Mouse (Mus musculus) spleen, adult 2 months (tissue): ENCODE results near the gene Gse1. TPM values are rescaled to one million over a fixed set of nuclear protein-coding genes. Genes with fewer than 3 reads are reported as not detected.
A peak's percentile ranks its signal among the peaks of the same experiment; 100 is the strongest.

Experiments used
- DNase-seq, 2 experiments: peaks; one replicate each; pipeline versions ENCODE4 v3.0.0 to v3.0.0-alpha.2; 2012 to 2021; ENCODE audit warnings: low spot score in 2 of 2, low read depth in 1 of 2
- H3K27ac ChIP-seq: fragments of 200-500 bp; 2 replicates; pipeline ENCODE4 v1.5.1; 2012; ENCODE audit warnings: low read length, inconsistent platforms; ENCODE audit not compliant: insufficient read depth
- H3K27me3 ChIP-seq: fragments of 200-500 bp; 2 replicates; pipeline ENCODE4 v1.6.1; 2012; ENCODE audit warnings: mild to moderate bottlenecking, moderate library complexity, low read length, inconsistent platforms; ENCODE audit not compliant: control insufficient read depth, insufficient read depth
- H3K36me3 ChIP-seq: fragments of 200-500 bp; 2 replicates; pipeline ENCODE4 v1.6.1; 2012; ENCODE audit warnings: mild to moderate bottlenecking, low read length, inconsistent platforms; ENCODE audit not compliant: control insufficient read depth, insufficient read depth
- H3K4me1 ChIP-seq: fragments of 200-500 bp; 2 replicates; pipeline ENCODE4 v1.6.1; 2011; ENCODE audit warnings: inconsistent platforms; ENCODE audit not compliant: control insufficient read depth, insufficient read depth, insufficient read length
- H3K4me3 ChIP-seq: fragments of 200-500 bp; 2 replicates; pipeline ENCODE4 v1.5.1; 2011; ENCODE audit warnings: mild to moderate bottlenecking, inconsistent platforms; ENCODE audit not compliant: insufficient read depth, insufficient read length; ENCODE audit errors: extremely low read depth
- CTCF ChIP-seq: fragments of 200-500 bp; IDR thresholded peaks from 2 replicates; pipeline ENCODE4 v1.5.1; 2011; ENCODE audit warnings: mild to moderate bottlenecking, inconsistent platforms; ENCODE audit not compliant: insufficient read depth, insufficient read length, insufficient replicate concordance; ENCODE audit errors: extremely low read depth
- POLR2A ChIP-seq: fragments of 200-500 bp; IDR thresholded peaks from 2 replicates; pipeline ENCODE4 v1.6.1; 2011; ENCODE audit warnings: low read depth, low read length, inconsistent platforms
- WGBS: fragments of 180-500 bp; shearing (Covaris S2); methylation state at CpG from one replicate; pipeline ENCODE4 v1.1.7; 2018; 5-methylcytosine and 5-hydroxymethylcytosine counted together
- polyA plus RNA-seq: library from polyadenylated mRNA; depleted of rRNA; stranded (reverse); fragments of >200 nt; gene quantifications from 2 replicates; pipeline ENCODE4 v1.2.3, GENCODE M21; 2012

Gse1 gene
- polyA plus RNA-seq, 1 experiment: 39.2 TPM

DNA sequence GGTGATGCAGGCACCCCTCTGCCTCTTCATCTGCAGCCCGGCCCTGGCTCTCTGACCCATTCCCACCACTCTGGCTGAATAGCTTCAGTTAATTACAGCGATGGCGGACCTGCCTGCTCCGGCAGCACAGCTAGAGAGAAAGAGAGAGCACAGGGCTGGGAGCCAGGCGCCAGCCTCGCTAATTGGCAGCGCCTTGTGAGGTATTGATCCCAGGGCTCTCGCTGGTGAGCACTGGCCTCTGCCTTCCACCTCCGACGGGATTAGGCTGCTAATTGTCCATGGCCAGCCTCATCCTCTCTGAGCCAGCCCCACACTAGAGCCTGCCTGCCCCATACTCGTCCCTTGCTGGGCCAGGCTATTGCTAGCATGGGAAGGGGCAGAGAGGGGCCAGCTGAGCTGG lies 331.4 kb downstream of the Gse1 start:
- TF ChIP-seq POLR2A: no peak
- TF ChIP-seq CTCF: no peak
- Histone ChIP-seq H3K4me1 (peaks cover 23% of the 10 kb centered on the region; the same call in 1 of the 2 replicates), H3K27me3 (no peaks in the 10 kb centered on the region), H3K27ac (no peak overlapping the region), H3K4me3 (no peak overlapping the region), H3K36me3 (peaks cover 10% of the 10 kb centered on the region)
- no peak for DNase-seq
- WGBS: 97% methylated on average over 11 of the region's 11 CpGs

DNA sequence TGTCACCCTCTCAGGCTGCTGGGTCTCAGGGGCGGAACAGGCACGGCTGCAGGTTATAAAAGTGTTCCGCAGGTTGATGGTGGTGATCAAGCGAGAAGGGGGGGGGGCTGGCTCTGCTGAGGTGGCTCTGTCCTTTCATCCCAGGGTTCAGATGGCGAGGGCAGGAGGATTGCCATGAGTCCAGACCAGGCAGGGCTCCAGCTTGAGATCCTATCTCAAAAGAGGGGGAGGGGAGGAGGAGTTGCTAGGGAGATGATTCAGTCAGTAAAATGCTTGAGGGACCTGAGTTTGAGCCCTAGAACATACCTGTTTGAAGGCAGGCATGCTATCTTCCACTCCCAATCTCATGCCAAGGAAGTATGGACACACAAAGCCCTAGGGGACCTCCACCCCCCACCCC lies 332.3 kb downstream of the Gse1 start:
- TF ChIP-seq POLR2A (no peak), CTCF (no peak)
- 93% methylated on average over 5 of the region's 5 CpGs for WGBS
- Histone ChIP-seq H3K27me3 (no peaks in the 10 kb centered on the region), H3K4me1 (peaks cover 23% of the 10 kb centered on the region; the same call in 1 of the 2 replicates), H3K27ac (no peak overlapping the region), H3K36me3 (peaks cover 6% of the 10 kb centered on the region), H3K4me3 (no peak overlapping the region)
- no peak for DNase-seq

DNA sequence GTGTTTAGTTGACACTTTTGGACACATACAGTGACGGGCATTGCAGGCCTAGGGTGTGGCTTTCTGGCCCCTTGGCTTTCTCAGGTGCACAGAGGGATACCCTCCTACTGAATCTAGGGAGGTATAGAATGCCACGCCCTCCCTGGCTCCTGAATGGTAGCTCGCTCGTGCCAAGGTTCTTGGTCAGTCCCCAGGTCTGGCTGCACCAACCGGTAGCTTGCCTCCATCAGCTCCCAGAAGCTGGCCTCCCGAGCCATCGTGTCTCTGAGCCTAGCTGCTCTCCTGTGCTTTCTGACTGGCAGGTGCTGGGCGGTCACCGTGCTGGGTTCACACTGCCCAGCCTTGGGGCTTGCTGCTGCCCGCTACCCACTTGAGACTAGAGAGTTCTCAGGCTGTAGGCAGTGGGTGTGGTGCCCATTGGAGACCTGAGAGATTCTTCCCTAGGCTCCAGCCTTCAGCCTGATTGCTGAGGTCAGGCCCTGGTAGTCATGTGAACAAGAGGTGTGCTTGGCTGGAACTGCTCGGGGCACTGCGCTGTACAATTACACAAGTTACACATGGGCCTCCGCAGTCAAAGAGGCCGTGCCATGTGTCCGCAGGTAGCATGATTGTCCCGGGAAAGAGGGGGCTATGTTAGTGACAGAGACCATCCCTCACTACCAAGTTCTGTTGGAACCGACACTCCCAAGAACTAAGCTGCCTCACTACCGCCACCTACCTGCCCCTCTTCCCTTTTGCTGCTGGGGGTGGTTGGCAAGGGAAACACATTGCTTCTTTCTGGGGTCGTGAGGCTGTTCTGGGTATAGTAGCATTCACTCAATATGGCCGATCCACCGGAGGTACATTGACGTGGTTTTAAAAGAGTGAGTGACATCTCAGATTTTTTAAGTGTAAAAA lies 333.5 kb downstream of the Gse1 start:
- no peak for DNase-seq
- 86% methylated on average over 22 of the region's 22 CpGs for WGBS
- no peak overlapping the region for H3K4me3 ChIP-seq
- TF ChIP-seq POLR2A (no peak), CTCF (peak; percentile 26; the same call in 1 of the 2 replicates)
- H3K36me3 ChIP-seq: peaks cover 12% of the 10 kb centered on the region
- H3K27me3 ChIP-seq: no peaks in the 10 kb centered on the region
- no peak overlapping the region for H3K27ac ChIP-seq
- peaks cover 19% of the 10 kb centered on the region; the same call in 1 of the 2 replicates for H3K4me1 ChIP-seq

DNA sequence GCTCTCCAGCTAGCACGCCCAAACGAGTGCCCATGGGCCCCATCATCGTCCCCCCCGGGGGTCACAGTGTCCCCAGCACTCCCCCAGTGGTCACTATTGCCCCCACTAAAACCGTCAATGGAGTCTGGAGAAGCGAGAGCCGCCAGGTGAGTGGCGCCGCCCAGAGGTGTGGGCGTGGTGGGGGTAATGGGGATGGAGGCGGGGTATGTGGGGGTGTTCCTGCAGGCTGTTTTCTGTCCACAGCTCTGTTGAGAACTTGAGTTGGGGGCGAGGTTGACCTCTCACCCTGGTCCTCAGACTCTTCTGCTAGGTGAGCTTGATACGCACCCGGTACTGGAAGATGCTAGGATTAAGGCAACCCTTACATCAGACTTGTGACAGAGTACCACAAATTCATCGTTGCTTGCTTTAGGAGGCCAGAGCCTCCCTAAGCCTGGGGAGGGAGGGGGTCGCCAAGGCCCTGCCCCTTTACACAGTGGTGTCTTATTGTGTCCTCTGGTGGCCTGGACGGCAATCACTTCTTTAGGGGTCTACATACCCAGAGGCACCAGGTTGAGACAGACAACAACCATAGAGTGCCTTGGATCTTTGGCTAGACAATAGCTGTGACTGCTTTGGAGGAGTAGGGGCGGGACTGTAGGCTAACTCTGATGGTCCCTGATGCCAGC lies 334.6 kb downstream of the Gse1 start:
- Histone ChIP-seq H3K27me3 (no peaks in the 10 kb centered on the region), H3K36me3 (peaks cover 21% of the 10 kb centered on the region), H3K27ac (peak overlapping the region; percentile 73; the same call in 1 of the 2 replicates), H3K4me3 (no peak overlapping the region), H3K4me1 (peaks cover 18% of the 10 kb centered on the region; the same call in 1 of the 2 replicates)
- DNase-seq: no peak
- TF ChIP-seq CTCF: no peak
- TF ChIP-seq POLR2A: no peak
- WGBS: 90% methylated on average over 18 of the region's 18 CpGs

- H3K27me3 ChIP-seq: no peaks in the 10 kb centered on the region
- 42% methylated on average over 8 of the region's 8 CpGs for WGBS
- peaks cover 18% of the 10 kb centered on the region; the same call in 1 of the 2 replicates for H3K4me1 ChIP-seq
- DNase-seq: no peak
- H3K36me3 ChIP-seq: peaks cover 25% of the 10 kb centered on the region
- TF ChIP-seq POLR2A (no peak), CTCF (no peak)
- H3K4me3 ChIP-seq: no peak overlapping the region
- H3K27ac ChIP-seq: peak overlapping the region; percentile 73
These were observed 335.1 kb downstream of the Gse1 start for GRCm38 (mm10) chr8:120563348-120563724.

DNA sequence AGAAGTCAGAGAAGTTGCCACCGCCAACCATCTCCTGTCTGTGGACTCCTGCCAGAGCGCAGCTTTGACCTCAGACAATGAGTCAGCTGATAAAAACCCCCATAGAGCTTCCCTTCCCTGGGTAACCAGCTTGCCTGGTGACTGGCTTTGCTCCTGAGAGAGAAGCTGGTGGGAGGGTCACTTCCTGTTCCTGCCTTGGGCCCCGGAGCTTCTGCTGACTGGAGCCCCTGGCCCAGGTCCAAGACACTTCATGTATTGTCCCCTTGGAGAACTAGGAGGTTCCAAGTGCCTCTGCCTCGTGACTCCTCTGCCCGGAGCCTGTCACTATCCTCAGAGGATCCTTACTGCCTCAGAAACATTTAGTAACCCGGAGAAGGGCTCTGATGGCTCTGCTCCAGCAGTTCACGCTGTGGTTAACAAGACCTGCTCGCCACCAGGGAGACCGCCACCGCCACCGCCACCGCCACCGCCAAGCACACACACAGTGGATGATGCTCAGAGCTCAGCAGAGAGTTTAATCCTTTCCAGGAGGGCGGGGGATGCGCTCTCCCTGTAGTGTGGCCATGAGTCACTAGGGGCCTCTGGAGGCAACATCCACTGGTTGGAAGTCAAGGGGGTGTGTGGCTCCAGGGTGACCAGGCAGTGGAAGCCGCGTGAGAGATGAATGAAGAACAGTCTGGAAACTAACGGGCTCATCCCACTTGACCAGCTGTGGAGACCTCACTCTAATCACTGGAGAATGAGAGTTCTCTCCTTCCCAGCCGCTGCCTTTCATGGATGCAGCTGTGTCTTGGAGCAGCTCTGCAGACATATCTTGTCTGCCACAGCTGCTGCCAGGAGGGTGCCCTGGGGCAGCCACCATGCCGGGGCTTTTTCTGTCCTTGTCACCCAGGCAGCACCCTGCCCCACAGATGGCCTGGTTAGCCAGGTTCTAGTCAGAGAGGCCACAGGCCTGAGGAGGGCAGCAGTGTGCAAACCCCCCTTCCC lies 335.9 kb downstream of the Gse1 start:
- Histone ChIP-seq H3K27me3 (no peaks in the 10 kb centered on the region), H3K36me3 (peaks cover 31% of the 10 kb centered on the region), H3K27ac (peak overlapping the region; percentile 73), H3K4me3 (no peak overlapping the region), H3K4me1 (peaks cover 18% of the 10 kb centered on the region; the same call in 1 of the 2 replicates)
- no peak for TF ChIP-seq POLR2A
- no peak for TF ChIP-seq CTCF
- DNase-seq: peak in 1 of 2 experiments; percentile 52
- WGBS: 23% methylated on average over 20 of the region's 20 CpGs
